Comparison of ENCODE assay signal across 9 mouse cellular contexts in the genomic region with DNA sequence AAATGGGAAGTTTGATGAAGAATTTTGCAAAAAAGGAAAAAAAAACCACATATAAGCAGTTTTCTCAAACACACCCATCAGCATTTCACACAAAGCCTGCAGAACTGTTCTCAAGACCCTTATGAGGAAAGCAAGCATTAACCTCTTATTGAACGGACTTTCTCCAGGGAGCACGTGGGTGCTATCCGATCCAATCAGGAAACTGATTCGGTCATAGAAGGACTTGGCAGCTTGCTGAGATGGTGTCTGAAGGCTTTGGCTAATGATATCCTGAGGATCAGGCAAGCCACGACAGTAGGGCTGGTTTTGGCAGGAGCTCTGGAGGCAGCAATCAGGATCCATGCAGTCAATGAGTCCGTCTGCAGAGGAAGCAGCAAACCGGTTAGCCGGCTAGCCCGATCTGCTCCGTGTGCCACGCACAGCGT.
DNase-seq lines count a peak whose midpoint lies in the region; ATAC-seq lines count a peak whose summit lies in the region.
"Had no signal": no experiment of that assay in that cellular context is flagged by ENCODE, and none has a peak within 500 bp of the region (broad histone marks: within the 10 kb centered on the region; RNA-seq: fewer than 3 reads in every experiment).

No protein-coding gene starts in this region.

- H3K4me1 ChIP-seq in limb, embryonic 15.5 days: peaks cover 8% of the 10 kb centered on the region

- no peaks in the 10 kb centered on the region for H3K9me3 ChIP-seq in limb, embryonic 15.5 days

- no peak overlapping the region for H3K27ac ChIP-seq in limb, embryonic 15.5 days

- H3K4me3 ChIP-seq in limb, embryonic 15.5 days: 0 out of 2 replicates have a peak overlapping the region, but pooled peaks have one; percentile 7

- no peak for ATAC-seq in limb, embryonic 15.5 days (ENCODE audit: insufficient number of reproducible peaks, low FRiP score, low TSS enrichment, low read depth)
- ATAC-seq in CD4-positive, CD25-positive, alpha-beta regulatory T cell, adult 4 months: no peak

- no peaks in the 10 kb centered on the region for H3K27me3 ChIP-seq in limb, embryonic 15.5 days

- peak overlapping the region; percentile 35 for H3K4me2 ChIP-seq in limb, embryonic 15.5 days

- peaks cover 23% of the 10 kb centered on the region for H3K36me3 ChIP-seq in limb, embryonic 15.5 days
- H3K36me3 ChIP-seq: G1E had no signal

- no peak overlapping the region for H3K9ac ChIP-seq in limb, embryonic 15.5 days

- peak; percentile 26 for DNase-seq in layer of hippocampus, adult 11-12 months (ENCODE audit: low spot score)
- no peak for DNase-seq in layer of hippocampus, adult 9-10 months (ENCODE audit: low spot score)
- DNase-seq in cerebellum, adult 8-10 months: peak; percentile 8
- DNase-seq in gastrocnemius, adult 18-20 months (ENCODE audit: low spot score): peak; percentile 21
- no peak for DNase-seq in spleen, adult 12 weeks (ENCODE audit: low spot score)
- DNase-seq in left cerebral cortex, adult 8-10 months (ENCODE audit: low spot score in 2 of 2): no peak

- WGBS in limb, embryonic 15.5 days: 14% methylated on average over 12 of the region's 12 CpGs

Comparison
In these comparisons a context has a peak if more than half of its experiments do, and no peak if none do; other contexts are left out.
1. DNase-seq: peak in layer of hippocampus, adult 11-12 months (single experiment), cerebellum, adult 8-10 months (single experiment) and gastrocnemius, adult 18-20 months (single experiment); none in layer of hippocampus, adult 9-10 months (single experiment), spleen, adult 12 weeks (single experiment) and left cerebral cortex, adult 8-10 months (0 of 2).